Mouse (Mus musculus) telencephalon, adult 2 months (tissue): ENCODE results near the gene Dennd5a.
"Not testable (repeated sequence)": the region's sequence is repeated elsewhere in the genome, so short reads cannot be mapped to it uniquely, and the experiment has no call there.

Experiments
- DNase-seq: peaks from one replicate; pipeline ENCODE4 v3.0.0-alpha.2; 2011; ENCODE audit warnings: low read depth, low spot score

Dennd5a gene

GRCm38 (mm10) chr7:109959716-109960612 lies at the start of gene Dennd5a:
TSS of gene Dennd5a (minus strand) at chr7:109960470.
- no peak for DNase-seq

DNA sequence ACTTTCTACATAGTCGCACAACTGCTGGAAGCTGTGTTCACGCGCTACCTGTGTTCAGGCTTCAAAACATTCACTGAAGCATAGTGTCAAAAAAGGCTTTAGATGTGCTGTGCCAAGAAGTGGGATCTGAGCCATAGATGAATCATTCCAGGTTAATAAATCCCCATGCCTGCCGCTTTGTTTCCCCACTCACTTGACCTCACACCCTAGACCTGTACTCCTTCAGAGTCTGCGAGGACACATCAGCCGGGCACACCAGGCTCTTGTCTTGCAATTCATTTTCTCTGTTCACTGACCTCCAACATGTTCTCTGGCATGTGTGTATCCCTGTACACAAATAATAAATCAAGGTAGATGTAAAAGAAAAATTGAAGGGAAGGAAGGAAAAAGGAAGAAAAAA lies 48.8 kb upstream of the Dennd5a start:
- DNase-seq: no peak

DNA sequence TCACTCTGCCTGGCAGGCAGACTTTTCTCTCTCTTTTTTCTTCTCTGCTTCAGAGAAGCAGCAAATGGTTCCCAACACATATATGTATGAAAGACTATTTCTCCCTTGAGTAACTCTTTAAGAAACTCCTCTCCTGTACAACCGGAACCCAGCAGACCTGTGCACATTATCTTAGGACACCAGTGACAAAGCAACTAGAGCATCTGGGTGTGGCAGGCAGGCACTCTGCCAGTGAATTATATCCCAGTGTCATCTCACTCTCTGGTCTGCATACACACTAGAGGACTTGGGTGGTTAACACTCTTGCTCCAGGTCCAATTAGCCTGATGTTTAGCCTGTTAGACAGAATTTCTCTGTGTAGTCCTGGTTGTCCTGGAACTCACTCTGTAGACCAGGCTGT lies 48.2 kb upstream of the Dennd5a start:
- DNase-seq: no peak

DNA sequence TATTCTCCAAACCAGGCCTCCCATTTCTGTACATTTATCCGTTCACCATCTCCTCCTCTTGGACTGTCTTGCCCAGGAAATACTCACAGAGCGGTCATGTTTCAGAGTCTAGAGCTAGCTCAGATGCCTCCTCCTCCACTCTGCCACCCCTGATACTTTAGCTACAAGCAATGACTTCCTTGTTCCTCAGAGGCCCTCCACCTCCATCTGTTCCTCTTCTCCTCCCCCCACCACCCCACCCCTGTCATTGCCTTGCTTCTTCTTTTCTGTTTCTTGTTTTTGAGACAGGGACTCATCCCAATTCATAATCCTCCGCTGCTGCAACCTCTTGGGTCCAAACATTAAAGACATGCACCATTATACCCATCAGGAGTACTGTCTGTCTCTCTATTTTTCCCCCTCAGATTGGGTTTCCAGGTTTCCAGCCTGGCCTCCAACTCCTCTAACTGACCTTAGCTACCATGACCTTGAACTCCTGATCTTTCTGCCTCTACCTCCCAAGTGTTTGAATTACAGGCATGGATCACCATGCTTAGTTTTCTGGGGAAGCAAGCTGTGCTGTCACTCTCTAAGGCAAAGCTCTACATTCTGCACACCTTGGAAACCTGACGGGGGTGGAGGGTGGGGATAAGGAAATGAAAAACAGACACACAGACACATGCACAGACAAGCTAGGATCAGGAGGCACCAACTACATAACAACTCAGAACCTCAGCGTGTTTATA lies 46.4 kb upstream of the Dennd5a start:
- DNase-seq: no peak

GRCm38 (mm10) chr7:110005976-110006375 lies 45.7 kb upstream of the Dennd5a start:
- DNase-seq: no peak

DNA sequence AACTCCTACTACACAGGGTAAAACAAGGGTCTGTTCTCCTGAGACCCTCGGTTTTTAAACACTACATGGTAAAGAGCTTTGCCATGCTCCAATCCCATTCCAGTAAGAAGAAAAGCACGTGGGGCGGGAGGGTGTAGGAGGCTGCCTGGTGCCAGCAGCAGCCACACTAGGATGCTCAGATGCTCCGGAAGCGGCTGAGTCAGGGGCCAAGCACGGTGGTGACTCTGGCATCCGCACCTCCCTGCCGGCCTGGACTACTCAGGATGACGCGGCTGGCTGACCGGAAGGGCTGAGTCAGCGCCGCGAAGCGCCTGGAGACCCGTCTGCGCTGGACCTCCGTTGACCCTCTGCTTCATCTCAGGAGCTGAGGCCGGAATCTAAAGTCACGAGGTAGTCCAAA lies 42.7 kb upstream of the Dennd5a start:
- no peak for DNase-seq

DNA sequence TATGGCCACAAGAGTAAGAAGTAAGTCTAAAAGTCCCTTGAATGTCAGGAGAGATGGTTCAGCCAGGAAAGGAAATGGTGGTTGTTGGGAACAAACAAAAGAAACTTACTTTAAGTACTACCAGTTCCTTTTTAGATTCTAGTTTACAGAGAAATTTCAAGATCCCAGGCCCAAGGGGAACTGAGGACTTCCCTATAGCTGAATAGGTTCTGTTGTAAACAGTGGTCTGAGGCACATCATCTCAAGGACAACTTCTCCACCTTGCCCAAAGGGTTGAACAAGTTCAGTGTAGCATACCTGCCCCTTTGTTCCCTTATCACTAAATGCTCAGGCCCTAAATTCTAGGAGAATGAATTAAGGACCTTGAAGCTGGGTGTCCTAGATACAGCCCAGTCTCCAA lies 41.8 kb upstream of the Dennd5a start:
- no peak for DNase-seq

DNA sequence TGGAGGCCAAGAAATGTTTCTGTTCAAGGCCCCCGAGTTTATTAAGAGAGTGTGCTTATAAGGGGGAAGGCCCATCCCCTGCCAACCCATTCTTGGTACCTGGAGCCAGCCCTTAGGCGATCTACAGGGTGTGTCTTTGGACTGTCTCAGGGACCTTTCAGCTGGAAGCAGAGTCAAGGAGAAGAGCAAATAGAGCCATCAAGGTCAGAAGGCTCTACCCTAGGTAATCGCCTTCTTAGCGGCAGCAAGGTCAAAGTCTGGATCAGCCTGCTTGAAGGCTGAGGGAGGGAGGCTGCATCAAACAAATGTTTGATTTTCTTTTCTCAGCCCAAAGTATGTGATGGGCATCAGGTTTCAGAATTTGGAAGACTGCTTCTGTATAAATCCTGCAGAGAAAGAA lies 38.1 kb upstream of the Dennd5a start:
- DNase-seq: no peak

GRCm38 (mm10) chr7:109993157-109993959 lies 33.1 kb upstream of the Dennd5a start:
- DNase-seq: no peak

DNA sequence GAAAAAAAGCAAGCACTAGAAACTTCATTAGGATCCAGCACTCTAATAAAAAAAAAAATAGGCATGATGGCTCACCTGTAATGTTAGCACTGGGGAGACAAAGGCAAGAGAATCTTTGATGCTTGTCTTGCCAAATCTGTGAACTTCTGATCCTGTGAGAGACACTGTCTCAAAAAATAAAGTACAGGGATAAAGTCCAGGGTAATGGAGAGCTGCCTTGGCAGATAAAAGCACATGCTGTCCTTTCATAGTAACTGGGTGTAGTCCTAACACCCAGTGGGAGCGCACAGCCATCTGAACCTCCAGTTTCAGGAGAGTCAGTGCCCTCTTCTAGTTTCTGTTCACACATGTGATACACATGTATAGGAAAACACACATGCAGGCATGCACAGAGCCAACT lies 31.0 kb upstream of the Dennd5a start:
- no peak for DNase-seq

- DNase-seq: not testable (repeated sequence)
These were observed 26.5 kb upstream of the Dennd5a start, which contains the start of gene Tmem41b for GRCm38 (mm10) chr7:109986775-109987174. TSS of gene Tmem41b (minus strand) at chr7:109986929.

- peak; percentile 99 for DNase-seq
These were observed 25.9 kb upstream of the Dennd5a start for GRCm38 (mm10) chr7:109986133-109986669.

- no peak for DNase-seq
These were observed 25.4 kb upstream of the Dennd5a start for GRCm38 (mm10) chr7:109985661-109986132.

DNA sequence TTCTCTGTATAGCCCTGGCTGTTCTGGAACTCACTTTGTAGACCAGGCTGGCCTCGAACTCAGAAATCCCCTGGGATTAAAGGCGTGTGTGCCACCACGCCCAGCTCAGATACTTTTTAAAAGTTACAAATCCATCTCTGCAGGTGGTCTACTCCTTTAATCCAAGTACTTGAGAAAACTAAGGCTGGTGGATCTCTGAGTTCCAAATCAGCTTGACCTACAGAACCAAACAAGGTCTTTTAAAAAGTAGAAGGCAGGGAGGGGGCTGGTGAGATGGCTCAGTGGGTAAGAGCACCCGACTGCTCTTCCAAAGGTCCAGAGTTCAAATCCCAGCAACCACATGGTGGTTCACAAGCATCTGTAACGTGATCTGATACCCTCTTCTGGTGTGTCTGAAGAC lies 24.3 kb upstream of the Dennd5a start:
- not testable (repeated sequence) for DNase-seq

DNA sequence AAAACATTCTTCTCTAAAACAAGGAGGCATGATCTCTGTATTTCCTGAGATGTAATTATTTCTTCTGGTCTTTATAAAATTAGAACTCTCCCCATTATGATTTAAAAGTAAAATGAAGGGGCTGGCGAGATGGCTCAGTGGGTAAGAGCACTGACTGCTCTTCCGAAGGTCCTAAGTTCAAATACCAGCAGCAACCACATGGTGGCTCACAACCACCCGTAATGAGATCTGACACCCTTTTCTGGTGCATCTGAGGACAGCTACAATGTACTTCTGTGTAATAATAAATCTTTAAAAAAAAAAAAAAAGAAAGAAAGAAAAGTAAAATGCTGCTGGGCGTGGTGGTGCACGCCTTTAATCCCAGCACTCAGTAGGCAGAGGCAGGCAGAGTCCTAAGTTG lies 16.9 kb upstream of the Dennd5a start:
- not testable (repeated sequence) for DNase-seq

DNA sequence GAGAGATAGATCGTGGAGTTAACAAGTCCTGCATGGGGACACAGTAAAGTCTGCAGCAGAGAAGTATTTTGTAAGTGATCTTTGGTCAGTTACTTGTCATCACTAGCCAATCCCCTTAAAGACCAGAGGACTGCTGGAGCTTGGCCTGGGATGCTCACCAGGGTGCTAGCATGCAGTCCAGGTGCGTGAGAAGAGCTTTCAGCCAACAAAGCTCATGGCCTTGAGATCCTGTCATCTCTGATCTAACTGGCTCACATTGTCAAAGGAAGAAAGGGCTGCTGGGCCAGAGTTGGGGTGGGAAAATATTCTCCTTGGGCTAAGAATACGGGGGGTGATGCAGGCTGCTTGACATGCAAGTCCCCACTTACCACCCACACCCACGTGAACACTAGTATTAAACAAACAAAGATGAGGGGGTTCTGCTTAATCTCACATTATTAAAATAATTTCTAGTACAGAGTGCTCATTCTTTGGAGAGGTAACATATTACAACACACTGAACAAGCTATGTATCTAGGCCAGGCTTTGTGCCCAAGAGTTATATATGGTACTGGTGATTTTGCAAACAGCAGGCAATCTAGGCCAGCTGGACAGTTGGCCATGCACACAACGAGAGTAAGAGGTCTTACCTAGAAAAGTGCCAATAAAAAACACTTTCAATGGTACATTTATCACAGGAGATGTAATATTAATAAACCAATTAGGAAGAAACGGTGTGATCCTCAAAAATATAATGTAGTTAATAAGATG lies 15.9 kb upstream of the Dennd5a start:
- DNase-seq: no peak

GRCm38 (mm10) chr7:109969542-109969941 lies 9.3 kb upstream of the Dennd5a start:
- no peak for DNase-seq

DNA sequence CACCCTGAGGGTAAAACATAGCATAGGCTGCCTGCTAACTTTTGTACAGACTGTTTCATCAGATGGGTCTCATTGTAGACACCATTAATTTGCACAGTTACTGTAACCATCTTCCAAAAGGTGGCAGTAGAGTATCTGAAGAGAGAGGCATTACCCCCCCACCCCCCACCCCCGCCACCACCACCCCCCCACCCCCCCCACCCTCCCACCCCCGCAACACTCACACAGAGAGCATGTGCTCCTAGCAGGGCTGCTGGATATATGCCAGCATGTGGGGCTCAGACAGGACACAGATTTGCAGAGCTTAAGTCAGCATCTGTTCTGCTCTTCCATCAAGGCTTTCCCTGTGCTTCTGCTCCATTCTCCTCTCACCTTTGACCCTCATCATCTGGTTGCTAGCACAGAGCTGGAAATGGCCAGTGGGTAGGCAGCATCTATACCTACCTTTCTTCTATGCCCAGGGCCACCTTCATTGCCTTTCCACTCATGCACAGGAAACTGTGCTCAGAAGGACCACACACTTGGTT lies 8.7 kb upstream of the Dennd5a start:
- DNase-seq: no peak

- peak; percentile 56 for DNase-seq
These were observed 7.7 kb upstream of the Dennd5a start for GRCm38 (mm10) chr7:109967805-109968579.

DNA sequence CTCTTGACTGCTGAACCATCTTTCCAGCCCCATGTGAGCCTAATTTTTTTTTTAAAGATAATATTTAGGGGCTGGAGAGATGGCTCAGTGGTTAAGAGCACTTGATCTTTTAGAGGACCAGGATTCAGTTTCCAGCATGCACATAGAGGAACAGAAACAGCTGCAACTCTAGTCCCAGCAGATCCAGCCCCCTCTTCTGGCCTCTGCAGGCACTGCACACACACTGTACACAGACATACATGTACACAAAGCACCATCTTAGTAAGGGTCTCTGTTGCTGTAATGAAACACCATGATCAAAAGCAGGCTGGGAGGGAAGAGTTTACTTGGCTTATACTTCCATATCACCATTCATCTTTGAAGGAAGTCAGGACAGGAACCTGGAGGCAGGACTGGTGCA lies 5.4 kb upstream of the Dennd5a start:
- no peak for DNase-seq
